Mouse (Mus musculus): ENCODE measurements at regions not wholly inside any gene's neighbourhood (a gene's known extent, or its start where the extent isn't known, plus 50 kb on each side); places are given as distances from the start of the nearest gene placed in this dataset.

GRCm38 (mm10) chr4:106214170-106214569 is 101.8 kb upstream of the Usp24 start:
- in situ Hi-C loops (cut with MboI, MseI) = loop anchor here (25.0 kb wide), 1 partner anchor 1052 kb away; the partner anchor contains the start of gene Plpp3

- in situ Hi-C loops (cut with MboI, MseI) = loop anchor here (10.0 to 25.0 kb wide), 2 partner anchors 134 to 1058 kb away; partner anchors contain the start of gene Plpp3
Observed at GRCm38 (mm10) chr4:106220621-106221020, 95.4 kb upstream of the Usp24 start.

GRCm38 (mm10) chr4:106225184-106225862 is 90.7 kb upstream of the Usp24 start:
- in situ Hi-C loops (cut with MboI, MseI) = loop anchor here (5.0 to 10.0 kb wide), 3 partner anchors 98 to 152 kb away; no protein-coding TSS in a partner anchor

GRCm38 (mm10) chr4:106227428-106227827 is 88.6 kb upstream of the Usp24 start:
- in situ Hi-C loops (cut with MboI, MseI) = loop anchor here (5.0 to 10.0 kb wide), 3 partner anchors 100 to 150 kb away; no protein-coding TSS in a partner anchor

- in situ Hi-C loops (cut with MboI, MseI) = loop anchor here (5.0 to 10.0 kb wide), 3 partner anchors 101 to 149 kb away; no protein-coding TSS in a partner anchor
Observed at GRCm38 (mm10) chr4:106228534-106228933, 87.5 kb upstream of the Usp24 start.

DNA sequence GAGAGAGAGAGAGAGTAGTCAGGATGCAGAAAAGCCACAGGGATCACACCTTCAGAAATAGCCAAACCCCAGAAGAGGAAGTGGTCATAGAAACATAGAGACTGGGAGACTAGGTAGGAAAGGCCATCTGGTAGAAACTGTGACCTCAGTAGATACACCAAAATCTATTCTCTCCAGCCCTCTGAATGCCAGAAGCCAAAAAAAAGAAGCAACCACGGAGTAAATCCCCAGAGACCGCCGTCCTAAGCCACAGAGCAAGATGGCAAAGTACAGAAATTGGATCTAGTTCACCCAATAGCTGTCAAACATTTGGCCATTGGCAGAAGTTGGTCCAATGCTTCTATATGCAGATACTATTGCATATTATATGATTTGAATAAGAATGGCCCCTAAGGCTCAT is 86.5 kb upstream of the Usp24 start:
- in situ Hi-C loops (cut with MboI, MseI) = loop anchor here (5.0 to 10.0 kb wide), 3 partner anchors 102 to 148 kb away; no protein-coding TSS in a partner anchor

DNA sequence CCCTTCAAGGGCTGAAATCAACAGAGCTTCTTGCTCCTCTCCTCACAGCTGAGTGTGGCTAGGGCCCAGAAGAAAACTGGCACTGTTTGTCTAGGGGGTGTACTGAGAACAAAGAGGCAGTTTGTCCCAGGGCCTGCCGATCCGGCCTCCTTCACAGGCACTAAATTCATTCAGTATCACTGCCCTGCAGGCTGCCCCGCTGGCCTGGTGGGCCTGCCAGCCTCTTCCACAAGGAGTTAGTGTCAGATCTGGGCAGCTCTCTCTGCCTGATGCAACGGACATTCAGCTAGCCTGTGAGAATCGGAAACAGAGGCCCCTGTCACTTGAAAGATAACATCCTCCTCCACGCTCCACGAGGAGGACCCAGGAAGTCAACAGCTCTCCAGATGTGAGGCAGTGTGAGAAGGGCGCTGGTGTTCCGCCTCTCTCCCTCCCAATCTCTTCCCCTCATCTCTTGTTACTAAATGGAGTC is 83.5 kb upstream of the Usp24 start:
- in situ Hi-C loops (cut with MboI, MseI) = no loop called here

DNA sequence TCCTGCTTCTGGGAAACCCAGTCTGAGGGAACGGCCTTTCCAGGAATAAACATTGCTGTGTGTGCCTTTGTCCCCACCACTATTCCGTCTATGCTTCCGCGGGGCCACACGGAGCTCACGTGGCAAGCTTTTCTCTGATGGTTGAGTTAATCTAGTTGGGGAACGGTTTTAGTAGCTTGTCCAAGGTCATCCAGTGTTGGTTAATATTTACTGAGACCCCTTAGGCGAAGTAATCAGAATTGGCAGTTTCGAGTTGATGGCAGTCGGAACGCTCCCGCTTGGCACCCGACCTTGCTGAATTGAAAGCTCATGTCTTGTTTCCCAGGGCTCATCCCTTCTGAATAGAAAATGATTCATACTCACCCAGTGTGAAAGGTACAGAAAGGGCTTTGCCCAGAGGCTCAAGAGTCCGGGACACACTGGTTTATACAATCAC is 71.6 kb upstream of the Usp24 start:
- in situ Hi-C loops (cut with MboI, MseI) = no loop called here

GRCm38 (mm10) chr4:106244826-106245510 is 71.0 kb upstream of the Usp24 start:
- in situ Hi-C loops (cut with MboI, MseI) = no loop called here

DNA sequence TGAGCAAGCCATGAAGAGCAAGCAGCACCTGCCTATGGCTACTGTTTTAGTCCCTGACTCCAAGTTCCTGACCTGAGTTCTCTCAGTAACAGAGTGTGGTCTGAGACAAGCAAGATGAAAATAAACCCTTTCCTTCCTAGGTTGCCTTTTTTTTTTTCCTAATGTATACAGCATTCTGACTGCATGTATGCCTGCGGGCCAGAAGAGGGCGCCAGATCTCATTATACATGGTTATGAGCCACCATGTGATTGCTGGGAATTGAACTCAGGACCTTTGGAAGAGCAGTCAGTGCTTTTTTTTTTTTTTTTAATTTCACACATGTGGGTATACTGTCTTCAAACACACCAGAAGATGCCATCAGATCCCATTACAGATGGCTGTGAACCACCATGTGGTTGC is 69.3 kb upstream of the Usp24 start:
- in situ Hi-C loops (cut with MboI, MseI) = no loop called here

DNA sequence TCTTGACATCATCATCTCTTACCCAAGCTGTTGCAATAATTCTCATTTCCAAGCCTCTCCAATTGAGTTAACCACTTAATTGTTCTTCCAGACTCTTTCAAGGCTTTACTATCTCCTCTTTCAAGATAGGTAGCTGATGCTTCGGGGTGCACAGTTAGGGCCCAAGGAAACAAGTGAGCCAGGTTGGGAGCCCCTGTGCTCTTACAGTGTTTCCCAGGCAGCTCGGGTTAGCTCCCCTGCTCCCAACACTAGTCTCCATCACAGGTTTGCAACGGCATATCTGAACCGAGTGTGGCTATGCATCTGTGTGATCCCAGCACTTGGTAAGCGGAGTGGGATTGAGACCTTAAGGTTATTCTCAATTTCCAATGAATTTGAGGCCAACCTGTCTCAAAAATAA is 68.6 kb upstream of the Usp24 start:
- in situ Hi-C loops (cut with MboI, MseI) = no loop called here

GRCm38 (mm10) chr4:106248272-106248671 is 67.7 kb upstream of the Usp24 start:
- in situ Hi-C loops (cut with MboI, MseI) = no loop called here

GRCm38 (mm10) chr4:106249028-106249782 is 66.8 kb upstream of the Usp24 start:
- in situ Hi-C loops (cut with MboI, MseI) = no loop called here

GRCm38 (mm10) chr4:106250048-106250447 is 66.0 kb upstream of the Usp24 start:
- in situ Hi-C loops (cut with MboI, MseI) = no loop called here

GRCm38 (mm10) chr4:106251430-106251829 is 64.6 kb upstream of the Usp24 start:
- in situ Hi-C loops (cut with MboI, MseI) = no loop called here

DNA sequence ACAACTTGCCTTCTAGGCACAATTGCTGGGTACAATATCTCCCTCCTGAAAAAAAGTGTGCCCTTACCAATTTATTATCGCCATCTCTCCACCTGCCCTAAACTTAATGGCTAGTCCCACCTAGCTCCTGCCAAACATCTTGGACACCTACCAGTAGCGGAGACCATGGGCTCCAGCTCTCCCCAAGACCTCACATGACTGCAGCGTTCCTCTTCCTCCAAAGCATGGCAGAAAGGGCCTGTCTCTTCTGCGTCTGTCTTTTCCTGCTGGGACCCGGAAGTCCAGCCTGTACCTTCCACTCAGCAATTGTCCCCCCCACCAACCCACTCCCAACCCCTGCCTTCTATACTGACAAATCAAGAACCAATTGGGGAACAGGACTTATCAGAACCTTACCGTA is 63.1 kb upstream of the Usp24 start:
- in situ Hi-C loops (cut with MboI, MseI) = no loop called here

DNA sequence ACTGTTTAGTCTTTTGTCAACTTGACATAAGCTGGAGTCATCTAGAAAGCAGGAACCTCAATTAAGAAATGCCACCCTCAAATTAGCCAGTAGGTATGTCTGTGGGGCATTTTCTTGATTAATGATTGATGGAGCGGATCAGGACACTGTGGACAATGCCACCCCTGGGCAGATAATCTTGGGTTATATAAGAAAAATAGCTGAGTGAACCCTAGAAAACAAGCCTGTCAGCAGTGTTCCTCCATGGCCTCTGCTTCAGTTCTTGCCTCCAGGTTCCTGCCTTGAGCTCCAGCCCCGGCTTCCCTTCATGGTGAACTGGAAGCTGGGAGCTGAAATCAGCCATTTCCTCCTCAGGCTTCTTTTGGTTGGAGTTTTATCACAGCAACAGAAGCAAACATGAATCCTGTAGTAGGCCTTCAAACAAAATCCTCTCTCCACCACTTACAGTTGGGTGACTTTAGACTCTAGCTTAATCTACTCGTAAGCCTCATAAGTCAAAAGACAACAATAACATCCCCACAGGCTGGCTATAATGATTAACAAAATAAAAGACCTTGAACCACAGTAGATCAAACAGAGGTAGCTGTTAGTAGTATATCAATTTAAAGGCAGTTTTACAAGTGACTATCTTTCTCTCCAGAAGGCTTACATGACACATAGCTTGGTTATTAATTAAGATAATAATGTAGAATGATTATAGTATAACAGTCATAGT is 61.1 kb upstream of the Usp24 start:
- in situ Hi-C loops (cut with MboI, MseI) = no loop called here

DNA sequence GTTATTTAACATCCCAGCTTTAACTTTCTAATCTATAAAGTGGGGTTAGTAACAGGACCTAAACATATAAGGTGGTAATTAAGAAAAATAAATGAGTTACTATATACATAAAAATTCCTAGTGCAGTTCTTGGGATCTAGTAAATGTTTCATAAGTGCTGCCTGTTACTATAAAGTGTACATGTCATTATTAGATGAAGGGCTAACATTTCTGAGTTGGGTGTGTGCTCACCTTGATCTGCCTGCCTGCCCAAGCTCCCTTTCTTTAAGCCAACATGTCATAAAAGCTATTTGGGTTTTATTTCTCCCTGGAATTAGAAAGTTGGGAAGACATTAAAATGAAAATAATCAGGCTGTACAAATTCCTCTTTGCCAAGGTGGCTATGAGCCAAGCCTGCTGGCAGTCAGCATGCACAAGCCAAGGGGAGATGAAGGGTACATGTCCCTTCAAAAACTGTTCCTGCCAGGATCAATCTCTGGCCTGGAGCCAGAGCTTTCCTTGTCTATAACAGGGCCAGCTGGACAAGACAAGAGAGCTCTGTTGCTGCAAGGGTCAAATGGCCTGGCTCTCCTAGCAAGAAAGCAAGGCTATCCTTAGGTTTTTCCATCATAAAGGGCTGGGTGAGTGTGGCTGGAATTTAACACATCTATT is 59.9 kb upstream of the Usp24 start:
- in situ Hi-C loops (cut with MboI, MseI) = no loop called here

DNA sequence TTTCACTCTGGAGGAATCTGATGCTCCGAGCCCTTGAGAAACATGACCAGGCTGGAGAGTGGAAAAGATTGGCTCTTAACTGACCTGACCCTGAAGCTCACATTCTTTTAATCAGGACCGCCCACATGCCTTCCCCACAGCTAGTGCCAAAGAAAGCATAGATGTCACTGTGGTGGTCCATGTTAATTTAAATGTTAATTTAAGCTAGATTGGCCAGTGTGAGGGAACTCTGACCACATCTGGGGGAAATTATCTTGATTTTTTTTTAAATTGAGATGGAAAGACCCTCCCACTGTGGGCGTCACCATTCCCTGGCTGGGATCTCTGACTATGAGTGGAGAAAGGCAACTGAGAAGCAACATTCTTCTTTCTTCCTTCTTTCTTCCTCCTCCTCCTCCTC is 54.6 kb upstream of the Usp24 start:
- in situ Hi-C loops (cut with MboI, MseI) = no loop called here

DNA sequence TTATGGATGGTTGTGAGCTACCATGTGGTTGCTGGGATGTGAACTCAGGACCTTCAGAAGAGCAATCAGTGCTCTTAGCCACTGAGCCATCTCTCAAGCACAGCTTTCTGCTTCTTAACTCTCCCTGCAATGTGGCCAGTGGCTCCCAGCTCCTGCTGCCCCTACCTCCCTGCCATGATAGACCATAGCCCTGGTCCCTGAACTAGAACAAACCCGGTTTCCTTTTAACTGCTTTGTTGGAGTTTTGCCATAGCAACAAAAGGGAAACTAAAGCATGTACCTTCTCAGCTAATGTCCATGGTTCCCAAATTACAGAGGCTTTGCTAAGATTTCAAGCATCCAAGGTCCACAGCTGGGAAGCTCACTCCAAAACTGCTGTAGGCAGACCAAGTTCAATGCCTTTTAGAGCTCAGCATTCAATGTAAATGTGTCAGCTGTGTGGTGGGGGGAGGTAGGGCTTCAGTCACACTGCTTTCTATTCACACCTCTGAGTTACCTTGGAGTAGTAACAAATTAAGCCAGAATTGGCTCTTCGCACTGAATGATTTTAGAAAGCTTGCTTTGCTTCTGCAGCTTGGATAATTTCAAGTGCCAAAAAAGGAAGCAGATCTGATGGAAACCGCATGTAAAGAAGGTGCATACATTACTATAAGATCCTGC is 54.0 kb upstream of the Usp24 start:
- in situ Hi-C loops (cut with MboI, MseI) = no loop called here
